Mouse (Mus musculus) ES-E14 (cell line): ENCODE data around the gene Mdga1.

Source experiments
- MAFK ChIP-seq: IDR thresholded peaks from 2 replicates; pipeline ENCODE4 v1.6.1; 2014; ENCODE audit warnings: mild to moderate bottlenecking, low read depth, low read length, inconsistent platforms; ENCODE audit not compliant: insufficient read depth
- ZC3H11A ChIP-seq: IDR thresholded peaks from 2 replicates; pipeline ENCODE4 v1.6.1; 2012; ENCODE audit warnings: low read depth, mild to moderate bottlenecking, inconsistent platforms, low read length, borderline replicate concordance
- ZNF384 ChIP-seq: IDR thresholded peaks from 2 replicates; pipeline ENCODE4 v1.6.1; 2012; ENCODE audit warnings: low read depth, low read length, inconsistent platforms

DNA sequence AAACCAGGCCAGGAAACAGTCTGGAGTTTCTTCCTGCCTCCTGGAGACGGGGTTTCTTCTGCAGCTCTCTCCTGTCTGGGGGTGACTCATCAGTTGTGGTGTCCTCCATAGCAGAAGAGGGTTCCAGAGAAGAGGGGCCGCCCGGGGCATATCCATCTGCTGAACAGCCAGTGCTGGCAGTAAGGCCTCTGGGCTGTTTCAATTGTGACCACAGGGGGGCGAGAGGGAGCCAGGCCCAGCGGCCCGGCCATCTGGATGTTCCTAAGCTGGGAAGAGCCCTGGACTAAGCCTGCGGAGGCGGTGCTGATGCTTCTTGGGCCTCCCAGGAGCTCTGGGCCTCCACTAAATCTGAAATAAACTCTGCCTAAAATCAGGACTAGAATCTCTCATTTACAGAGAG, 5.8 kb upstream of the Mdga1 start:
- TF ChIP-seq ZNF384 (no peak), MAFK (no peak), ZC3H11A (peak; percentile 34; the same call in 1 of the 2 replicates)
